Mouse (Mus musculus) adrenal gland, adult 18-20 months (tissue): ENCODE results near the gene Acta1. TPM values are rescaled to one million over a fixed set of nuclear protein-coding genes. Genes with fewer than 3 reads are reported as not detected.
A peak's percentile ranks its signal among the peaks of the same experiment; 100 is the strongest.

ENCODE experiments used
- DNase-seq, 2 experiments: peaks; one replicate each; pipeline ENCODE4 v3.0.0; 2021 to 2022; ENCODE audit warnings: low spot score in 2 of 2
- long read RNA-seq, 2 experiments: library from polyadenylated mRNA; stranded (forward); transcript quantifications; one replicate each; pipeline ENCODE4 v2.0.0; 2021
- total RNA-seq, 2 experiments: library from RNA; stranded (reverse); gene quantifications; 1 replicate in 1 of 2; 2 replicates in 1 of 2; pipeline ENCODE4 v1.2.3; 2021

The Acta1 gene
- total RNA-seq: 10 to 100 TPM in 1 of 2 experiments, under 1 TPM in 1; 0.27 to 30.4 TPM
- long read RNA-seq, experiment 1, transcript Acta1-201 (7 exons, 1,446 nt): major isoform, 22 of 22 reads
- long read RNA-seq, experiment 1, partial matches to known transcripts: 0 of 22 reads
- long read RNA-seq, experiment 1, other reads (novel, unspliced or antisense): 0 of 22 reads
- long read RNA-seq, experiment 2, transcript Acta1-201 (7 exons, 1,446 nt): major isoform, 291 of 333 reads
- long read RNA-seq, experiment 2, partial matches to known transcripts: 35 of 333 reads
- long read RNA-seq, experiment 2, other reads (novel, unspliced or antisense): 7 of 333 reads

DNA sequence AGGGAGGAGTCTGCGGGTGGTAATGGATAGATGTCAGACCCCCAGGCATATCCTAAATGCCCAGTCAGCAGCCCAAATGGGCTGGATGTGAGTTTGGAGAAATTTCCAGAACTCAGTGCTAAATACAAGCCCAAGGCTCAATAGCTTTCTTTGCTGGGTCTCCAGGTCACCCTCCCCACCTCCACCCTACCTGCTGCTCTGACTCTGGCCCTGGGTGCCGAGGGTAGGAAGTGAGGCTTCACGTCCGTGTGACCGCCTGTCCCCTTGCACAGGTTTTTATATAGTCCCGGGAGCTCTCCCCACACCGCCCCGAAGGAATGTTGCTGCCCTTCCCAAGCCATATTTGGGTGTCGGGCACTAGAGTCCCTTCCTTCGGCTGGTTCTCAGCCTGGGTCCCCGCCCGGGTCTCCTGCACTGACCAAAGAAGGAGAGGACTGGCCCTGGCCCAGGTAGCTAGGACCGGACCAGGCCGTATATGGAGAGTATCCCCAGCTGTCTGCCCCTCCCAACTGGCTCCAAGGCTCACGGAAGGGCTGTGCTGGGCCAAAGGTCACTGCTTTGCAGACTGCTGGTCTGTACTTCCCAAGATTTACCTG is at the start of gene Acta1:
Acta1 (minus strand) TSS at position 250 of the 596 bp plus-strand sequence.
- DNase-seq: no peak

DNA sequence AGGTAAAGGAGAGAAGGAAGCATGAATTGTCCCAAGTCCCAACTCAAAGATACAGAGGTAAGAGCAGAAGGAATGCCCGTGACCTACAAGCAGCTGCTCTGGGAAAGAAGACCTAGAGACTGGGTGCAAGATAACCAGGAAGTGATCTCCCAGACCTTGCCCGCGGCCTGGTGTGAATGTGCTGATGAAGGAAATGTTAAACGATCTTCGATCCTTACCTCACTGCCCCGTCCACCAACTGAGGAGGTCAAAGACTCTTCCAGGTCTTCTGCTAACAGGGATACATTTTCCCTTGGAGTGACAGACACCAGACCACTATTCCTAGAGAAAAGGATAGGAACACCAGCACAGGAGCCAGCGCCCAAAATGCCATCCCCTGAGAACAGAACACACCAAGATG is 34.5 kb upstream of the Acta1 start:
- DNase-seq: no peak

DNA sequence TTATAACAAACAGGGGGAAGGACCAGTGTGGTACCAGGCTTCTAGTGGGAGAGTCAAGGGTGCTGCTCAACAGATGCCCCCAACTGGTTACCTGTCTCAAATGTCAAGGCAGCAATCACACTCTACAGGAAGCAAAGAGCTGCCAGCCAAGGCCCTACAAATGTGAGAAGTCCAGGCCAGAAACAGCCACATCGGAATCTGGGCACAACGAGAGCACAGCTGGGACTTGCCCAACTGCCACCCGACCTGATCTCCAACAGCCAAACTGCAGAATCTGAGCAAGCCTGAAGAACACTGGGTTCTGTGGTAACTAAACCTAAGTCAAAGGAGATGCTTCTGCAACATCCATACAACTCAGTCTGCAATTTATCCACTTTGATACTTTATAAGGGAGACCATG is 31.1 kb upstream of the Acta1 start:
- DNase-seq: no peak

DNA sequence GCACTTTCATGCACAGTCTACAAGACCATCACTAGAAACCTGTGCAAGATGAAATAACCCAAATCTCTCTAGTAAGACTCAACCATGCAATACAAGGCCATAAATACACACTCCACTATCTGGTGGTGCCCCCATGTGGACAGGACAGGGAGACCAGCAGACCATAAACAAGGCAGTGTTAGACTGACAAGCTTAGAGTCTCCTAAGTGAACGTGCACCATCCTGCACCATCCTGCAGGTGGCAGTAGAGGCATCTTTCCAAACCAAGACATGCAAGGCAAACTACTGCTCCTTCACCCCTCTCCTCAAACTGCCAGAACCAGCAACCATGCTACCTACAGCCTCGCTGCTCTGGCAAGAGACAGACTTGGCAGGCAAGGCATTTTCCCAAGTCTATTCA is 30.2 kb upstream of the Acta1 start:
- DNase-seq: peak; percentile 65 to 76

DNA sequence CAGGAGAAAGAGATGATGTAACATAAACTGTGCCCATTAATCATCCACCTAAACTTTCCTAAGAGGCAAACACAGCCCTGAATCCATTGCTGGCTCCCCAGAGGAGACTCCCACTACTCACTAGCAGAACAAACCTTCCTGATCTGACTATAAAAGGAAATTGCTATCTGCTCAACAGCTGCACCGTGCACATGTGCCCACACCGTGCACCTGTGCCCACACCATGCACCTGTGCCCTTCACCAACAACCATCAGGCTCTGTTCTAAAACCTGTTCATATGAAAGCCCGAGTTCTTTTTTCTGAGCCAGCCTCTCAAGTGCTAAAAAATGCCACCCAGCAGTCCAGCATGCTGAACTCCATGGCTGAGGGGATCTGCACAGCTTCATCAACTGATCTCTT is 20.1 kb upstream of the Acta1 start:
- DNase-seq: no peak

DNA sequence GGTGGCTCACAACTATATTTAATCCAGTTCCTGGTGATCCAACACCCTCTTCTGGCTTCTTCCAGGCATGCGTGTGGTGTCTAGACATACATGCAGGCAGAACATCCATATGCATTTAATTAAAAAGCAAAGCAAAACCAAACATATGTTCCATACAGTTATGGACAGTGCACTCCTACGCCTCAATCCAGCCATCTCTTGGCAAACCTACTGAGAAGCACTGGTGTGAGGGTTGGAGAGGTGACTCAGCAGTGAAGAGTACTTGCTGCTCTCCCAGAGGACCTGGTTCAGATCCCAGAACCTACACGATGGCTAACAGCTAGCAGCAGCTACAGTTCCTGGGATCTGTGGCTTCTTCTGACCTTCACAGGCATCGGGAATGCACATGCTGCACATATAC is 17.7 kb upstream of the Acta1 start:
- DNase-seq: no peak

DNA sequence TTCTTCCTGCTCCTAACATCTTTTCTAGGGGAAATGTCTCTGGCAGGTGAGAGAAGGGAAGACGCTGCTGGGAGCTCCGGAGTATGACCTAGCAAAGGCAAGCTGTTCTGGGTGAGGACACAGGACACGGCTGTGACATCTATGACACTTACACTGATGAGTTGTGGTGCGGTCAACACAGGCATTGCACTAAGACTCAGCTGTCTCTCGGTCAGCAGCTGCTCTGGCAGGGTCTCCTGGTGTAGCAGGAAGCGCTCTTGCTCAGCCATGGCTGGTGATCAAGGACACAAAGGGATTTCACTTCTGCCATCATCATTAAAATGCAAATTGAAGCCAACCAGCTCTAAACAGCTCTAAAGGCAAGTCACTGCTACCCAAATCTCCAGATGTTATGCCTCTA is 13.1 kb upstream of the Acta1 start:
- DNase-seq: no peak

DNA sequence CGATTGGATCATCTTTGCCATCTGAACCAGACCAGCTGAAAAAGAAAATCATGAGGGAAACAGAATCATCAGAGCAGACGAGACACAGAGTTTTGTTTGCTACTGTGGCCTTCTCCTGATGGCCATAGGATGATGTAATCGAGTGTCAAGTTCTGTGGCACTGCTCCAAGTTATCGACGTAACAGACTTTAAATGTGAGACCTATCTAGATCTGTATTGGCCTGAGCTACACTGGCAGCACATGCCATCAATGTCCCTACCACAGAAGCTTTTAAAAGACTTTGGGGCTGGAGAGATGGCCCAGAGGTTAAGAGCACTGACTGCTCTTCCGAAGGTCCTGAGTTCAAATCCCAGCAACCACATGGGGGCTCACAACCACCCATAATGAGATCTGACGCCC is 8.1 kb upstream of the Acta1 start:
- peak in 1 of 2 experiments; percentile 21 for DNase-seq

DNA sequence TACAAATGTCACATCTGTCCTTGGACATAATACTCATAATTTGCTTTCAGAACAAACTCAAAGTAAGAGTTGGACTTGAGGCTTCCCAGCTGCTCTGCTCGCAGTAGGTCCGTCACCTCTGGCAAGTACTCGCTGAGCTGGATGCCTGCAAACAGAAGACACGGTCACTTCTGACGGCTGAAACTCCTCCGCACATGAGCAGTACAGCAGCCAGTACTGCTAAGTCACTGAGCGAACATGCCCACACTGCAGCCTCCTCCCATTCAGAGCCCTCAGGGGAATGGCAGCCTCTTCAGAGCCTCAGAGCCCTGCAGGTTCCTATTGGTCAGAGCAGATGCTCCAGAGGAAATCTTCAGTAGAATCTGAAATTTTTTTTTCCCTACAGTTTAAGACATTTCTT is 4.8 kb upstream of the Acta1 start:
- DNase-seq: no peak

DNA sequence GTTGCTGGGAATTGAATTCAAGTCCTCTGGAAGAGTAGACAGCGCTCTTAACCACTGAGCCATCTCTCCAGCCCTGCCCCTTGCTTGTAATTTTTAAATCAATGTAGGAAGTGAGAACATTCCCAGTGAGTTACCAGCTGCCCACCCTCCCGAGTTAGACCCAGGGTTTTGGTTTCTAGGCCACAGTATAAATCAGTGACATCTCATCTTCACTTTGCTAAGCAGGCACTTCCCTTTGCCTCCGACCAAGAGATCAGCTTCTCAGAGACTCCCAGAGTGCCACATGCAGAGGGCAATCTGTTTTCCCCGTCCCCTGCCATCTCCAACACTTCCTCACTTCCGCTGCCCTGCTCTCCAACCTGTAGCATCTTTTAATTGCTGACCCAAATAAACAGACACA is 4.0 kb upstream of the Acta1 start:
- no peak for DNase-seq

DNA sequence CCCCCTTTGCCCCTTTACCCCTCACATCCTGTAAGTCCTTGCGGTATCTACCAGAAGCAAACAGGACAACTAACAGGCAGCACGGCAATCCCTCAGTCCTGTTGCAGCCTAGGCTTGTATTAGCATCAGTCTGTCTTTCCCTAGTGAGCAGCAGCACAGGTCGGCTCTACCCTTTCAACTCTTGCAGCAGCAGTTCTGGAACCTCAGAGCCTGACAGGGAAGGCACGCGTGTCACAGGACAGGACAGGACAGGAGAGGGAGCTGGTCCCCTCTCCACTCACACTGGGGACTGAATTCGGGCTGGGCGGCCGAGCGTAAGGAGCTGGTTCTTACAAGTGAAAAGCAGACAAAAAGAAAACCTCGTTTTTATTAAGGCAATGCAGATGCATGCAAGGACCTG is 2.2 kb upstream of the Acta1 start:
- DNase-seq: no peak

DNA sequence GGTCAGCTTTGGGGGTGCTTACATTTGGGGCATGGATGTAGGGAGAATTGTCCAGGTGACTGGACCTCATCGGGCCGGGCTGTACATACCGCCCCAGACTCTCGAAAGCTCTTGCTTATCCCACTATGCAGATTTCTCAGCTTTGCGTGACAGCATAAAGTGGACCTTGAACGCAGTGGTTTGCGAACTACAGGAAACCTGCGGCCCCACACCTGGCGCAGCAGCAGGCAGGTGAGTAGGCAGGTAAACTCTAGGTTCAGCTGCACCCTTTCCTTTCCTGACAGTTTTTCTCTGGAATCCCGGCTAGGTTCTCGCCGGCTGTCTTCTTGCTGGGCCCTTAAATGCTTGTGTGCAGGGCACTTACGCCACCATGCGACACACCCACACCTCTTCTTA is 1.8 kb upstream of the Acta1 start:
- DNase-seq: no peak

DNA sequence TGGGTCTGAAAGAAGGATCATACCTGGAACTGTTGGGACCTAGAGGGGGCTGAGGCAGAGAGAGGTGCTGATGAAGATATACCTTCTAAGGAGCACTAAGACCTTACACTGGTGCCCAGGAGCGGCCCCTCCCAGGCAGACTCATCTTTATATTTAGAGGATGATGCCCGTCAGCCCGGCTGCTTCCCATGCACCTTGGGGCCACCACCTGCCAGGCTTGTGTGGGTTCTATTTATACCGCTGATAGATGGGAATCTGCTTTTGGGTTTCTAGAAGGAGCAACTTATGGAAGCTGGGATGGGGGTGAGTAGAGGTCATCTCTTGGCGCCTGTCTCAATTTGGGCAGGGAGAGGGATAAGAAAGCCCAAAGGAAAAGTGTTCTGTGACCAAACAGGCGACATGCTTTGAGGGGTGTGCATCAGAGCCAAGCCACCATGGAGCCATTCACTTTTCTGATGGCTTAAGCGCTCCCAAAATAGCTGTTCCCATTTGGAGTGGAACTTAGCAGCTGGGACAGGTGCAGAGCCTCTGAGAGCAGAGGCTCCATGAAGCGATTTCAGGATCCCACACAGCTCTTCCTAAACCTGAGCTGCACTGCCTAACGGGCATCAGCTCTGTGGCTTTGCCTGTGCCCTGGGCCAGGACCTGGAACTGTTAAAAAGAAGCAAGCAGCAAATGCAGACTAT is 1.3 kb upstream of the Acta1 start:
- no peak for DNase-seq

DNA sequence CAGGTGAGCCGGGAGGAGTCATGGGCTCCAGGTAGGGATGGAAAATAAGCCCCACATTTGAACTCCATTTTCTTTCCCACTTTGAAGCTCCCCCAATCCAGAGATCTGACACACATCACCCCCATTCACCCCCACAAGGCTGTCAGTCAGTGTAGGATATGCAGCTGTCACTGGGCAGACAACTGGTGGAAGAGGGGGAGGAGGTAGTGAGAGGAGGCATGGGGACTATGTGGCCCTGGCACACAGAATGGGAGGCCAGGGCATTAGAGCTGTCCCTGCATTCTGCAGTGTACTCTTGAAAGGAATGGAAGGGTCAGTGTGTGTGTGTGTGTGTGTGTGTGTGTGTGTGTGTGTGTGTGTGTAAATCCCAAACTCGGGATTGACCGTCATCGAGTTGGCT is 679 bp upstream of the Acta1 start:
- no peak for DNase-seq

DNA sequence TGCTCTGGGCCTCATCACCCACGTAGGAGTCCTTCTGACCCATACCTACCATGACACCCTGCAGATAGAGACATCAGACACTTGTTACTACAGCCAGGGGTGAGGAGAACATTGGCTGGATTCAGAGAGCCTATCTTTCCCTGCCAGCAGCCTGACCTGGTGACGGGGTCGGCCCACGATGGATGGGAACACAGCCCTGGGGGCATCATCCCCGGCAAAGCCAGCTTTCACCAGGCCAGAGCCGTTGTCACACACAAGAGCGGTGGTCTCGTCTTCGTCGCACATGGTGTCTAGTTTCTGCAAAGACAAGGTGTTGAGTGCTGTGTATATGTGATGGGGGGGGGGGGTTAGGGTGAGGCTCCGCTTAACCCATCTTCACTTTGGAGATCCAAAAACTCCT is 1.1 kb downstream of the Acta1 start:
- DNase-seq: no peak

DNA sequence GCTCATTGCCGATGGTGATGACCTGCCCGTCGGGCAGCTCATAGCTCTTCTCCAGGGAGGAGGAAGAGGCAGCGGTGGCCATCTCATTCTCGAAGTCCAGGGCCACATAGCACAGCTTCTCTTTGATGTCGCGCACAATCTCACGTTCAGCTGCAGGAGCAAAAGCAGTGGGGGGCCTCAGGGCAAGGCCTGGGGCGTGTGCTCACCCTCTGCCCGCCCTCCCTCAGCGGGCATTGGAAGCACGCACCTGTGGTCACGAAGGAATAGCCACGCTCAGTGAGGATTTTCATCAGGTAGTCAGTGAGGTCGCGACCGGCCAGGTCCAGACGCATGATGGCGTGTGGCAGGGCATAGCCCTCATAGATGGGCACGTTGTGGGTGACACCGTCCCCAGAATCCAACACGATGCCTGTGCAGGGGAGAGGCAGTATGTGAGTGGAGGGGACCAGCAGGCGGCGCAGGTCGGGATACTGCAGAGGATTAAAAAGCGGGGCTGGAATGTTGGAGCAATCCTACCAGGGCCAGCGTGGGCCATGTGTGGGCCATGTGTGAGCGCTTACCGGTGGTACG is 1.9 kb downstream of the Acta1 start:
- no peak for DNase-seq

DNA sequence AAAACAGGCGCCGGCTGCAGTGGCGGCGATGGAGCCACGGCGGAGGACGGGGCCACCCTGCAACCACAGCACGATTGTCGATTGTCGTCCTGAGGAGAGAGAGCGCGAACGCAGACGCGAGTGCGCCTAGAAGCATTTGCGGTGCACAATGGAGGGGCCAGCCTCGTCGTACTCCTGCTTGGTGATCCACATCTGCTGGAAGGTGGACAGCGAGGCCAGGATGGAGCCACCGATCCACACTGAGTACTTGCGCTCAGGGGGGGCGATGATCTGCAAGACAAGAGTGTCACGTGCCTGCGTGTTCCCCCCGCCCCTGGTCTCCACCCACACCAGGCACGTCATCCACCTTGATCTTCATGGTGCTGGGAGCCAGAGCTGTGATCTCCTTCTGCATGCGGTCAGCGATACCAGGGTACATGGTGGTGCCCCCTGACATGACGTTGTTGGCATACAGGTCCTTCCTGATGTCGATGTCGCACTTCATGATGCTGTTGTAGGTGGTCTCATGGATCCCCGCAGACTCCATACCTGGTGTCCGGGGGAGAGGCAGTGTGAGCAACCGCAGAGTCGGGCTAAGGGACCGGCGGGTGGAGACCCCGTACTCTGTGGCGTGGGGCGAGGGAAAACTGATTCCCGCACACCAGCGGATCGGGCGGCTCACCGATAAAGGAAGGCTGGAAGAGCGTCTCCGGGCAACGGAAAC is 2.5 kb downstream of the Acta1 start:
- no peak for DNase-seq

DNA sequence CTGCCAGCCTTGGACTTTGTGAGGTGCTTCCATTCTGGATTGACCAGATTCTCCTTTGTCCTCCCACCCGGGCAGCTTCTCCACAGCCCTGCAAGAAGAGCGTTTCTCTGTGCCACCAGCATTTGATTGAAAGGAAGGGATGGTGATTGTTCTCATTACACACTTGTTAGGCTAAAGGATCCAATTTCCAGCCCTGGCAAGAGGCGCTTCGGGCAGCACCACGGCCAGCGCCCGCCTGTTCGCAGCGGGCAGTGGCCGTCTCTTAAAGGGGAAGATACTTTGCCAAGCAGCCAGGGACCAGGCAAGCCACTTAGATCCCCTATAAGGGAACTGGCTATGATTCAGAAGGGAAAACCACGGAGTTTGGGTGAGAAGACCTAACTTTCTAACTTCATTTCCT is 3.3 kb downstream of the Acta1 start:
- DNase-seq: peak; percentile 31 to 32

DNA sequence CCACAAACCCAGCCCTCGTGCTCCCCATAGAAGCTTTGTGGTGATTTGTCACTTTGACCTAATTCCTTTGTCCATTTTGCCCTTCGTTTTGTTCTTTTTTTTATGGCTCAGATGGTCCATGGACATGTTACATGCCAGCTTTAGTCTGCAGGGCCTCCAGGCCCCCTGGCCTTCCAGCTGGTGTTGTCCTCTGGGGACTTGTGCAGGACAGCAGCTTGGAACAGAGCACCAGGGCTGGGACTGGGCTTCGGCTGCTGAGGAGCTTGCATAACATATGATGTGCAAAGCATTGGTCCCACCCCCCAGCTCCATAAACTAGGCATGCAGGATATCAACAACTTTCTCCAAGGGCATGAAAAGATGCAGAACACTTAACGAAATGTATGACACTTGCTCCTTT is 4.8 kb downstream of the Acta1 start:
- no peak for DNase-seq

DNA sequence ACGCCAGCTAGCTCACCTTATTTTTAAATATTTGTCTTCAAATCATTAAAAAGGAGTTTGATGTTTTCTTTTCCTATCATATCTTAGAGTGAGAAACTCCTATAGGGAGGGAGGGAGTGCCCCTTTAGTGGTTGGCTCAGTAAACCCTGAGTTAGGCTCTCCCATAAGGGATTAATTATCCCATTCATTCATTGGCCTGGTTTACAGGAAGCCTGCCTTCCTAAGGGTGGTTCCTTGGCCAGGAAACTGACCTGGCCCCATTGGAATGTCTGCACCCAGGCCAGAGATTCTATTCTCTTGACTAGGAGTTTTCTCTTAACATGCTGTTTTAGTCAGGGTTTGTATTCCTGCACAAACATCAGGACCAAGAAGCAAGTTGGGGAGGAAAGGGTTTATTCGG is 6.6 kb downstream of the Acta1 start:
- no peak for DNase-seq

DNA sequence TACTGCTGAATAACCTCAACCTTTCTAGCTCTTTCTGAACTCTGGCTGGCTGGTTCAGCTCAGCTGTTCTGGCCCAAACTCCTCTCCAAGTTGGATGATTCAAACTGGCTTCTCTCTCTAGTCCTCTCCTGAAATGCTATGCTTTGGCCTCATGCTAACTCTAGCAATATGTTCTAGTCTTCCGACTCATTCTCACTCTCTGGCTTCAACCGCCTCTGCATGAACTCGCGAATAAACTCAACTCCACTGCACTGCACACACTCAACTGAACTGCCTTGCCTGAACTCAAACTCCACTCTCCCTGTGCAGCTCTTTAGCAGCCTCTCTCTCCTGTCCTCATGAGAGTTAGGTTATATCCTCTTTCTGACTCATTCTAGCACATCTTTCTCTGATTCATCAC is 7.4 kb downstream of the Acta1 start:
- DNase-seq: no peak
